Mouse (Mus musculus) CH12F3 (cell line): ENCODE results near the gene Arhgef25.

ENCODE experiments used
- in situ Hi-C: fragments of 300-500 bp; cut with MboI; formaldehyde crosslinking; loops from 2 replicates; pipeline ENCODE4 v1.14.3; 2020; ENCODE audit warnings: low sequenced_read_pairs

Arhgef25 gene

DNA sequence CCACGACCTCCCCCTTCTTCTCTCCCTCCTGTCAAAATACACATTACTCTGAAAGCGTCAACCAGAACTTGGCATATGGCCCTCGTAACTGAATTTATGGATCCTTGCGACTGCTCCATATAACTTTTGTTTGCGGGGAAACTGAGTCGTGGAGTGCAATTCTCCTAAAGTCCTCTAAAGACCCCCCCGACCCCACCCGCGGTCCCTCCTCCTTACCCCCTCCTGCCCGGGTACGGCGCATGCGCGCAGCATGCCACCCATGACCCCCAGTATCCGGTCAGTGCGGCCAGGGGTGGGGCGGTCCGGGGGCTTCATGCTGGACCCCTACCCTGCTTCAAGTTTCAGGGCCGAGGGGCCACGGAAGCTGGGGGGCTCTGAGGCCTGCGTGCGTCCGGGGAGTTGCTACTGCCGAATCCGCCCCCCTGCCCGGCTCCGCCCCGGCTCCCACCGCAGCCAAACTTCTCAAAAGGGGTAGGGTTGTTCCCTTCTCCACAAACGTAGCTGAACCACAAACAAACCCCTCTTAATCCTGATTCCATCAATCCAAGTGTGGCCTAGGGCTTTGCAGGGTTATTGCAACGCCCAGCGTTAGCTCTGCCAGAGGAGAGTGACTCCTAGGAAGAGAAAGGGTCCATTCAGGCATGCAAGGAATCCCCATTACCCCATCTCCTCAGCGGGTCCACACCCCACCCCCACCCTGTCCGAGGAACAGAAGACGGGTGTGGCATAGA is at the start of gene Arhgef25:
Gene Arhgef25, minus strand, starts transcription at position 433 of the 731 bp plus-strand sequence.
- in situ Hi-C loops: no loop called here

GRCm38 (mm10) chr10:127238241-127238824 is 48.5 kb upstream of the Arhgef25 start:
- in situ Hi-C loops: no loop called here

GRCm38 (mm10) chr10:127236541-127236940 is 46.7 kb upstream of the Arhgef25 start:
- in situ Hi-C loops: no loop called here

GRCm38 (mm10) chr10:127233141-127233540 is 43.3 kb upstream of the Arhgef25 start:
- in situ Hi-C loops: no loop called here

DNA sequence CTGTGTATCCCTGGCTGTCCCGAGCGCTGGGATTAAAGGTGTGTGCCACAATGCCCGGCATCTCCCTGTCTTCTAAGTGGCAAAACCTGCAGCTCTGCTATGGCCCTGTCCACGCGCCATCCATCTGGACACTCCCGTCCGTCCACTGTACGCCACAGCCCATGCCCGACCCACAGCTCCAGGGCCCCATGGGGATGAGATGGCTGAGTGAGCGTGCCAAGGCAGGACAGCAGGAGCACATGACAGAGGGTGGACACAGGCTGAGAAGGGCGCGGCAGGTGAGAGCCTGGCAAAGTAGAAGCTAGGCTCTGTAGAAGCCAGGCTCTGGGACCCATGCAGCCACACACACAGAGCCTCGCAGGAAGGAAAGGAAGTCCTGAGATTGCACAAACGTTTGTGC is 41.9 kb upstream of the Arhgef25 start:
- in situ Hi-C loops: no loop called here

DNA sequence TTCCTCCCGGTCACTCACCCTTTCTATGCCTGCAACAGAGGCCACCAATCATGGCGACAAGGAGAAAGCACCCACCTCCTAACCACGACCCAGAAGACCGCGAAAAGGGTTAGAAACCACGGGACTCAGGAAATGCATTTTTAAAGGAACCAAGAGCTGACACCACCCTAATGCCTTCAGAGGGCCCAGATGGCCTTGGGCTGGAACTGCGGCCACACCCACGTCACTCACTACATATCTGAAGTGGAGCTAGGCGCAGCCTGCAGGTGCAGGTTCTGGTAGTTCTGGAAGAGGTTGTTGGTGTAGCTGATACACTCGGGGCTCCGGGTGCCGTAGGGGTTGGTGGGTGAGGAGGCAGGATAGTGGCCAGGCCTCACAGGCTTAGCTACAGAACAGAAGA is 40.8 kb upstream of the Arhgef25 start:
- in situ Hi-C loops: no loop called here

GRCm38 (mm10) chr10:127228897-127229296 is 39.0 kb upstream of the Arhgef25 start:
- in situ Hi-C loops: no loop called here

DNA sequence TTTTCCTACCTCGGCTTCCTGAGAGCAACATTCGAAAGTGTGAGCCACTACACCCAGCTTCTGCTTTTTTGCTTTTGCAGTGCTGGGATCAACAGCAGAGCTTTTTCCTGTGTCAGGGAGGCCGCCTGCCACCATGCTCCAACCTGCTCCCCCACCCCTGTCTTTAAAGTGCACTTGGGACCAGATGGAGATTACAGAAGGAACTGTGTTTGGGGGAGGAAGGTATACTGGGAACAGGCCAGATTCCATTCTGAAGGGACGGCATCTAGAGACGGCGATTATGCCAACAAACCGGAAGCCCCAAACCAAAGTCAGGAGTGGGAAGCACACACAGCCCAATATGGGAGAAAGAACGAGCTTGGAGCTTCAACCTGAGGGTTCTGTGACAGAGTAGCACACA is 37.3 kb upstream of the Arhgef25 start:
- in situ Hi-C loops: no loop called here

DNA sequence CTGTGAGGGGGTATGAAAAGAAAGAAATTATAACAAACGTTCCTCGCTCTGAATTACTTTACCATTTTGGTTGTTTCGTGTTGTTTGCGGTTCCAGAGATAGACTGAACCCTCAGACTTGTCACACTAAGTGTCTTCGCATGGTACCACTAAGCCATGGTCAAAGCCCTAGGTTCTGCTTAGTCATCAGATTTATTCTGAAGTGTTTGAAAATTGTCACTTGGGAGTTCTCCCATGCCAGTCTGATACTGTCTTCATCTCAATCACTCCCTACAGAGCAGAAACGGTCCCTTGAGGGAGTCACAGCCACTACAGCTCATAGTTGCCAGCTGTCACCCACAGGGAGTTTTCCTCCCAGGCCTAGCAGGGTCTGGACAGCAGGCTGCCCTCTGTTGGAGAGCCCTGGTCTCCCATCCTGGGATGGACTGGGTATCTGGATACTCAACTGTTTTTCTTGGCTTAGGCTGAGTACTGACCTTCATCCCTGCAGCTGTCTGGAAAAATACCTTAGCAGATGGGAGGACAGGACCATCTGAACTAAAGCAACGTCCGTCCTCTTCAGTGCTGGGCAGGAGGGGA is 36.5 kb upstream of the Arhgef25 start:
- in situ Hi-C loops: no loop called here

DNA sequence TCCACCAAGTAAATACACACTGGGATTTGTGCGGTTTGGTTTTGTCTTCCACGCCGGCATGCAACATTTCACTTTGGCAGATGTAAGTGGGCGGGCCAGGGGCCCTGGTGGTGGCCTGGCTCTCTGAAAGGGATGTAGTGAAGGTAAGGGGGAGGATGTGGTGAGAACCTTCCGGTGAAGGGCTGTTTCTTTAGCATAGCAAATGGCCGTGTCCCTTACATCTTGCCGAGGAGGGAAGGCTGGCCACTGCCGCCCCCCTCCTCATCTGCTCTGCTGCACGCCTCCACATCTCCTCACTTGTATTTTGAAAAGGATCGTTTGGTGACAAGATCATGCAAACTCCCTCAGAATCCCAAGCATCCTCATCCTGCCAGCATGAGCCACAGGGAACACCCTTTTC is 35.8 kb upstream of the Arhgef25 start:
- in situ Hi-C loops: no loop called here

DNA sequence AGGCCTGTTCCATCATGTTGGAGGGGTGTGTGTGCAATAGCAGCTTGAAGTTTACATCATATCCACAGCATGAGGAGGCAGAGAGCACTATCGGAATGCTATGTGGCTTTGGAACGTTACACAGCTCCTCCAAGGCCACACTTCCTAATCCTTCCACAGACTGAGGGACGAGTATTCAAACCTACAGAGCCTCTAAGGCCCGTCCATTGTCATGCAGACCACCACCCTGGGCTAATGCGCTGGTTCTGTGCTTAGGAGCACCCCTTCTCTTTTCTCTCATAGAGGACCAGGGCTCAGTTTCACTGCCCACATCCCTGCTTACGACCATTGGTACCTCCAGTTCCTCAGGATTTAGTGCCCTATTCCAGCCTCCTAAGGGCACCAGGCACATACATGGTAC is 35.3 kb upstream of the Arhgef25 start:
- in situ Hi-C loops: no loop called here

GRCm38 (mm10) chr10:127218339-127218738 is 28.5 kb upstream of the Arhgef25 start:
- in situ Hi-C loops: no loop called here

DNA sequence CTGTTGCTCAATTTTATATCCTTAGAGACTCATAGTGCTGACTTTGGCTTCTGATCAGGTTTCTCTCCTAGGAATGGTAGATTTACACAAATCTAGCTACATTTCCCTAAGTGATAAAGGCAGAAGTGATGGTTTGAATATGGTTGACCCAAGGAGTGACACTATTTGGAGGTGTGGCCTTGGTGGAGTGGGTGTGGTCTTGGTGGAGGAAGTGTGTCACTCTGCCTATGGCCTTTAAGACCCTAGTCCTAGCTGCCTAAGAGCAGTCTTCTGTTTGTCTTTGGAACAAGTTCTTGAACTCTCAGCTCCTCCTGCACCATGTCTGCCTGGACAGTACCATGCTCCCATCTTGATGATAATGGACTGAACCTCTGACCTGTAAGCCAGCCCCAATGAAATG is 27.3 kb upstream of the Arhgef25 start:
- in situ Hi-C loops: no loop called here

GRCm38 (mm10) chr10:127216456-127216855 is 26.6 kb upstream of the Arhgef25 start:
- in situ Hi-C loops: no loop called here

DNA sequence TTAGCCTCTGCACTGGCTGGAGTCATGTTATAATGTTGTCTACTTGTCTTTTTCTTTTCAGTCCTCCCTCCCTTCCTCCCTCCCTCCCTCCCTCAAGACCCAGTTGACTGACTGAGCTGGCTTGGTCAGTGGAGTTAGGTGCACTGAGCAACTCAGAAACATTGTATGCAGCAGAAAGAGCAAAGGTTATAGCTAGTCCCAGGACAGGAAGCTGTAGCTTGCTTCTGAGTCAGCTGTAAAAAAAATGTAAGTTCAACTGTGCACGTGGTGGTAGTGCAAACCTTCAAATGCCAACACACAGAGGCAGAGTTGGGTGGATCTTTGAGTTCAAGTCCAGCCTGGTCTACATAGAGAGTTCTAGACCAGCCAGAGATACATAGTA is 24.5 kb upstream of the Arhgef25 start:
- in situ Hi-C loops: no loop called here

GRCm38 (mm10) chr10:127213704-127214421 is 24.0 kb upstream of the Arhgef25 start:
- in situ Hi-C loops: no loop called here

- in situ Hi-C loops: no loop called here
These were observed 23.4 kb upstream of the Arhgef25 start for GRCm38 (mm10) chr10:127213272-127213671.

- in situ Hi-C loops: no loop called here
These were observed 21.6 kb upstream of the Arhgef25 start, which contains the start of gene Pip4k2c for GRCm38 (mm10) chr10:127211414-127211854. TSS of gene Pip4k2c (minus strand) at chr10:127211585.

DNA sequence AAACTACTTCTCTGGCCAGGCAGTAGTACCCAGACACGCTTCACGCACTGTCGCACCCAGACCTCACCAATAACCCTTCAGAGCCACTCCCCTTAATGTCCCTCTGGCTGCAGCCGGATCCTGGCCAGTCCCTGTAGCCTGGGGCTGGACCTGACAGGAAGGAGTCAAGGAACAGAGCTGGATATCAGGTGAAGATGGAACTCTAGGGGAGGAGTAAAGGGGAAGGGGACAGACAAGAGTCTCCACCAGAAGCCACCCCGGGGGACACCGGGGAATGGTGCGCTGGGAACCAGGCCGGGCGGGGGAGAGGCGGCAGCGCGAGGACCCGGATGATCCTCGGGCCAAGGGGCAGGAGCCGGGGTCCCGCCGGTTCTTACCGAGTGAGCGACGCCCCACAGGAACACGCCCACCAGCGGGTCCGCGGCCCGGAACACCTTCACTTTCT is 21.1 kb upstream of the Arhgef25 start:
- in situ Hi-C loops: no loop called here

GRCm38 (mm10) chr10:127209928-127210570 is 20.2 kb upstream of the Arhgef25 start:
- in situ Hi-C loops: no loop called here

GRCm38 (mm10) chr10:127208921-127209320 is 19.0 kb upstream of the Arhgef25 start:
- in situ Hi-C loops: no loop called here
